Mouse (Mus musculus) testis, adult 2 months (tissue): Measurements from ENCODE around the gene Cdc42se2. TPM values are rescaled to one million over a fixed set of nuclear protein-coding genes. Genes with fewer than 3 reads are reported as not detected.

Source experiments
- H3K27ac ChIP-seq: fragments of 200-500 bp; 2 replicates; pipeline ENCODE4 v1.5.1; 2012; ENCODE audit warnings: low read depth, low read length; ENCODE audit not compliant: control insufficient read depth, insufficient read depth
- H3K27me3 ChIP-seq: fragments of 200-500 bp; 2 replicates; pipeline ENCODE4 v1.6.1; 2012; ENCODE audit warnings: mild to moderate bottlenecking, low read length, moderate library complexity; ENCODE audit not compliant: control insufficient read depth, insufficient read depth
- H3K36me3 ChIP-seq: fragments of 200-500 bp; 2 replicates; pipeline ENCODE4 v1.6.1; 2012; ENCODE audit warnings: mild to moderate bottlenecking, low read length; ENCODE audit not compliant: control insufficient read depth, insufficient read depth
- H3K4me1 ChIP-seq: fragments of 200-500 bp; 2 replicates; pipeline ENCODE4 v1.6.1; 2012; ENCODE audit warnings: low read length; ENCODE audit not compliant: control insufficient read depth, insufficient read depth
- H3K4me3 ChIP-seq: fragments of 200-500 bp; 2 replicates; pipeline ENCODE4 v1.5.1; 2012; ENCODE audit warnings: low read depth, mild to moderate bottlenecking, low read length, moderate library complexity, mixed read lengths; ENCODE audit not compliant: control insufficient read depth
- CTCF ChIP-seq: fragments of 200-500 bp; IDR thresholded peaks from 2 replicates; pipeline ENCODE4 v1.5.1; 2012; ENCODE audit warnings: low read depth, mild to moderate bottlenecking, inconsistent platforms, low read length, moderate library complexity; ENCODE audit not compliant: control insufficient read depth, insufficient read depth, insufficient replicate concordance
- POLR2A ChIP-seq: fragments of 200-500 bp; IDR thresholded peaks from 2 replicates; pipeline ENCODE4 v1.6.1; 2012; ENCODE audit warnings: low read depth, mild to moderate bottlenecking, inconsistent platforms, low read length, moderate library complexity; ENCODE audit not compliant: control insufficient read depth
- polyA plus RNA-seq: library from polyadenylated mRNA; depleted of rRNA; stranded (reverse); fragments of >200 nt; gene quantifications from 2 replicates; pipeline ENCODE4 v1.2.3, GENCODE M21; 2012; rRNA removed

Gene Cdc42se2
- polyA plus RNA-seq, 1 experiment: 27.6 TPM

DNA sequence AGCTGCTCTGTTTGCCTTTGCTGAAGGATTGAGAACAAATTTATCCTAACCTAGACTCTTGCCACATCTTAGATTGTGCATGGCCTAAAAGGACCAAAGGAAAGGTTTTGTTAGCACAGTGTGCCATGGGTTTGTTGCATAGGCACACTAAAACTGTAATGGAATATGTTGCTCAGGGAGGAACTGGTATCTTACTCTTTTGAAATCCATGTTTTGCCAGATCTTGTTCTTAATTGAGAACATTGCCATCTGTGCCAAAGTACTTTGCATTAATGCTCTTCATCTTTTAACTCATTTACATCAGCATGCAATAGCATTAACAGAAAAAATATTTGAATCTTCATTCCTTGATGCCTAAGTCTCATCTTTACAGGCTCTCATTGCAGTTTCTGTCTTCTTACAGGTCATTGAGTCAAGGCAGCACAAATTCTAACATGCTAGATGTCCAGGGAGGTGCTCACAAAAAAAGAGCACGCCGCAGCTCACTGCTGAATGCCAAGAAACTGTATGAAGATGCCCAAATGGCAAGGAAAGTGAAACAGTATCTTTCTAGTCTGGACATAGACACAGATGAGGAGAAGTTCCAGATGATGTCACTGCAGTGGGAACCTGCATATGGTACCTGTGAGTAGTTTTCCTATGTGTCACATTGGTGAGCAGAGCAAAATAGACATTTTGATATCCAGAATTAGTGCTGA lies 111.5 kb downstream of the Cdc42se2 start:
- TF ChIP-seq POLR2A (no peak), CTCF (no peak)
- Histone ChIP-seq H3K4me1 (no peaks in the 10 kb centered on the region), H3K27me3 (no peaks in the 10 kb centered on the region), H3K4me3 (no peak overlapping the region), H3K36me3 (peaks cover 4% of the 10 kb centered on the region), H3K27ac (no peak overlapping the region)

DNA sequence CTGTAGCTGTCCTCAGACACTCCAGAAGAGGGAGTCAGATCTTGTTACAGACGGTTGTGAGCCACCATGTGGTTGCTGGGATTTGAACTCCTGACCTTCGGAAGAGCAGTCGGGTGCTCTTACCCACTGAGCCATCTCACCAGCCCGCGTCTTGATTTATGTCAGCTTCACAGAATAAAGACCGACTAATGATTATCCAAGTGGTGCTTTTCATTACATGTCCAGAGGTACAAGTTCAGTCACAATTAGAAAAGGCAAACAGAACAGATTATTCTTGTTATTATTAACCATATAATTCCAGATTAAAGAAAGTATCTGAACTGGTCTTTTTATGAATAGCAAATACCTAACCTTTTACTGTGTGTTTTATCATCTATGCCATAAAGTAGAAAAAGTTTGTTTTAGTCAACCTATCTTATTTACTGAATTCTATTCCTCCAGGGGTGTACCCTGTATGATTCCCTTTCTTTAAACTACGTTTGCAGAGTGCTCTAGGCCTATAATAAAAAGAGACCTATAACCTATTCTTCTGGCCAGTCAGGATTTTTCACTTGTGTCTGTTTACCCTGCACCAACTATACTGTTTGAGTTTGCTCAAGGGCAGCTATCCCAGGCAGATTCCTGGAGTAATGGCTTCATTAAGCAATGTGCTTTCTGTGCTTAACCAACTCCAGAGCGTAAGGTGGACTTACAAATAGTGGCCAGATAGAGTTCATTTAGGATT lies 113.7 kb downstream of the Cdc42se2 start:
- no peaks in the 10 kb centered on the region for H3K4me1 ChIP-seq
- TF ChIP-seq CTCF (no peak), POLR2A (no peak)
- H3K4me3 ChIP-seq: no peak overlapping the region

More for the DNA sequence above, 113.7 kb downstream of the Cdc42se2 start:
- no peak overlapping the region for H3K27ac ChIP-seq
- H3K36me3 ChIP-seq: no peaks in the 10 kb centered on the region
- no peaks in the 10 kb centered on the region for H3K27me3 ChIP-seq

Other genes with a start within 250 kb of the Cdc42se2 start
- gene Lyrm7, start 73.2 kb upstream of the Cdc42se2 start, polyA plus RNA-seq: 25.3 and 25.5 TPM in 2 replicates
- 372 and 405 TPM in 2 replicates for gene Hint1, start 78.7 kb upstream of the Cdc42se2 start, polyA plus RNA-seq
- 13.0 and 145 TPM in 2 replicates for gene Gpx3, start 114.8 kb upstream of the Cdc42se2 start, polyA plus RNA-seq
- 5.4 and 7.2 TPM in 2 replicates for gene Tnip1, start 175.2 kb upstream of the Cdc42se2 start, polyA plus RNA-seq
- 4.9 and 7.5 TPM in 2 replicates for gene Anxa6, start 245.8 kb upstream of the Cdc42se2 start, polyA plus RNA-seq